Mouse (Mus musculus) bone marrow macrophage, adult 2 months (primary cell): ENCODE results near the gene Rxra.

Experiments used
- CTCF ChIP-seq: IDR thresholded peaks from 2 replicates; pipeline ENCODE4 v1.5.1; 2012; ENCODE audit warnings: low read depth, mild to moderate bottlenecking, low read length, moderate library complexity
- POLR2A ChIP-seq: IDR thresholded peaks from 2 replicates; pipeline ENCODE4 v1.6.1; 2012; ENCODE audit warnings: mild to moderate bottlenecking, low read depth, low read length, borderline replicate concordance

DNA sequence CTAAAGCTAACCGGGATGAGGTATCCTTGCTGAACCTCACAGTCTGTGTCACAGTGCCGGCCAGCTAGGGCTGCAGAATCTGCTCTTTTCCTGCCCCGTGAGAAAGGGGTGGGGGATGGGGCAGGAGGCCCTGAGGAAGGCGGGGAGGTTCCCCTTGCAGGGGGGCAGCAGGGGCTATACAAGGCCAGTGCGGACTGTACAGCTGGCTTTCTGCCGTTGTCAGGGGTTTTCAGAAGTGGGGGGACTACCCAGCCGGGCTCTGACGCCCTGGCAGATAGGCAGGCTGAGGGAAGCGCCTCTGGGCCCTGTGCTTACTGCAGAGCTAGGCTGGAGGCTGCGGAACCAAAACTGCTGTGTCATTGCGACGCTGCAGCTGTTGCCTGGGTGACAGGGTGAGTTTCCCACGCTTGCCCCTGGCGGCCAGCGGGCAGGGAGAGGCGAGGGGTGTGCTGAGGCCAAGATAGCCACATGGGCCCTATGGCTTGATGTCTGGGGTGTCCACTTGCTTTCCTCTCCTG is 63.9 kb downstream of the Rxra start:
- TF ChIP-seq CTCF = no peak
- no peak for TF ChIP-seq POLR2A
